Mouse (Mus musculus): ENCODE data around the gene Magix. TPM values are rescaled to one million over a fixed set of nuclear protein-coding genes. Genes with fewer than 3 reads are reported as not detected.

Gene Magix
- polyA plus RNA-seq, 1 experiment from 2014 or later = 0.62 TPM

- Histone ChIP-seq H3K4me1 (peaks cover 11% of the 10 kb centered on the region), H3K4me3 (peak within 1 kb of the TSS; percentile 55), H3K4me2 (peak within 1 kb of the TSS; percentile 60), H3K36me3 (no peaks in the 10 kb centered on the region), H3K27ac (peak within 1 kb of the TSS; percentile 69), H3K9ac (peak within 1 kb of the TSS; percentile 62), H3K9me3 (no peaks in the 10 kb centered on the region), H3K27me3 (no peaks in the 10 kb centered on the region)
- WGBS = 17% methylated on average over 26 of the region's 26 CpGs
- ATAC-seq (ENCODE audit: borderline replicate concordance, extremely low read depth, low FRiP score, low TSS enrichment) = peak; percentile 64; the same call in 1 of the 2 replicates
These were observed 23.8 kb downstream of the Magix start, which contains the start of gene Prickle3 for GRCm38 (mm10) chrX:7657221-7657639. Gene Prickle3 (plus strand): TSS chrX:7657260.

GRCm38 (mm10) chrX:7648671-7649304 lies 32.3 kb downstream of the Magix start:
- Histone ChIP-seq H3K36me3 (no peaks in the 10 kb centered on the region), H3K9ac (peak overlapping the region; percentile 74), H3K4me2 (peak overlapping the region; percentile 60), H3K9me3 (no peaks in the 10 kb centered on the region), H3K4me1 (no peaks in the 10 kb centered on the region), H3K27me3 (no peaks in the 10 kb centered on the region), H3K27ac (peak overlapping the region; percentile 80), H3K4me3 (peak overlapping the region; percentile 51)
- ATAC-seq (ENCODE audit: borderline replicate concordance, extremely low read depth, low FRiP score, low TSS enrichment) = peak; percentile 97
- WGBS = 23% methylated on average over 24 of the region's 25 CpGs

- H3K4me1 ChIP-seq = no peaks in the 10 kb centered on the region
- H3K36me3 ChIP-seq = no peaks in the 10 kb centered on the region
These were observed 35.7 kb downstream of the Magix start for GRCm38 (mm10) chrX:7645349-7645748.

GRCm38 (mm10) chrX:7640785-7641184 lies 40.3 kb downstream of the Magix start:
- no peaks in the 10 kb centered on the region for H3K9me3 ChIP-seq
- no peak overlapping the region for H3K27ac ChIP-seq
- H3K4me3 ChIP-seq = no peak overlapping the region
- H3K4me1 ChIP-seq = no peaks in the 10 kb centered on the region
- H3K4me2 ChIP-seq = no peak overlapping the region
- H3K36me3 ChIP-seq = no peaks in the 10 kb centered on the region
- peaks cover 7% of the 10 kb centered on the region; the same call in 1 of the 2 replicates for H3K27me3 ChIP-seq
- ATAC-seq (ENCODE audit: borderline replicate concordance, extremely low read depth, low FRiP score, low TSS enrichment) = no peak
- no peak overlapping the region for H3K9ac ChIP-seq
- 16% methylated on average over 12 of the region's 12 CpGs for WGBS

More at GRCm38 (mm10) chrX:7645349-7645748, 35.7 kb downstream of the Magix start:
- 8% methylated on average over 5 of the region's 5 CpGs for WGBS
- H3K9ac ChIP-seq = no peak overlapping the region
- no peak overlapping the region for H3K4me3 ChIP-seq
- no peaks in the 10 kb centered on the region for H3K27me3 ChIP-seq
- H3K4me2 ChIP-seq = no peak overlapping the region
- no peaks in the 10 kb centered on the region for H3K9me3 ChIP-seq
- no peak for ATAC-seq (ENCODE audit: borderline replicate concordance, extremely low read depth, low FRiP score, low TSS enrichment)
- no peak overlapping the region for H3K27ac ChIP-seq

GRCm38 (mm10) chrX:7639536-7640325 lies 41.3 kb downstream of the Magix start:
- H3K27me3 ChIP-seq = peaks cover 7% of the 10 kb centered on the region; the same call in 1 of the 2 replicates
- H3K9ac ChIP-seq = no peak overlapping the region
- no peak overlapping the region for H3K4me2 ChIP-seq
- 13% methylated on average over 13 of the region's 13 CpGs for WGBS
- H3K4me3 ChIP-seq = no peak overlapping the region
- no peaks in the 10 kb centered on the region for H3K9me3 ChIP-seq
- H3K36me3 ChIP-seq = no peaks in the 10 kb centered on the region
- no peak overlapping the region for H3K27ac ChIP-seq
- no peaks in the 10 kb centered on the region for H3K4me1 ChIP-seq
- no peak for ATAC-seq (ENCODE audit: borderline replicate concordance, extremely low read depth, low FRiP score, low TSS enrichment)

- no peak within 1 kb of the TSS for H3K9ac ChIP-seq
- H3K4me2 ChIP-seq = peak within 1 kb of the TSS; percentile 51
- H3K27me3 ChIP-seq = peaks cover 7% of the 10 kb centered on the region; the same call in 1 of the 2 replicates
- no peaks in the 10 kb centered on the region for H3K36me3 ChIP-seq
- H3K4me3 ChIP-seq = peak within 1 kb of the TSS; percentile 21
- H3K9me3 ChIP-seq = no peaks in the 10 kb centered on the region
- peak; percentile 75 for ATAC-seq (ENCODE audit: borderline replicate concordance, extremely low read depth, low FRiP score, low TSS enrichment)
- H3K27ac ChIP-seq = no peak within 1 kb of the TSS
- 8% methylated on average over 40 of the region's 42 CpGs for WGBS
- H3K4me1 ChIP-seq = no peaks in the 10 kb centered on the region
These were observed 42.5 kb downstream of the Magix start, which contains the start of gene Syp for GRCm38 (mm10) chrX:7638401-7639091. Gene Syp (plus strand): TSS chrX:7638471.

- no peaks in the 10 kb centered on the region for H3K36me3 ChIP-seq
- no peaks in the 10 kb centered on the region for H3K9me3 ChIP-seq
- no peak overlapping the region for H3K27ac ChIP-seq
- H3K27me3 ChIP-seq = peaks cover 7% of the 10 kb centered on the region; the same call in 1 of the 2 replicates
- WGBS = 64% methylated on average over 3 of the region's 3 CpGs
- H3K4me3 ChIP-seq = no peak overlapping the region
- H3K9ac ChIP-seq = no peak overlapping the region
- H3K4me2 ChIP-seq = no peak overlapping the region
- ATAC-seq (ENCODE audit: borderline replicate concordance, extremely low read depth, low FRiP score, low TSS enrichment) = no peak
- no peaks in the 10 kb centered on the region for H3K4me1 ChIP-seq
These were observed 46.0 kb downstream of the Magix start for GRCm38 (mm10) chrX:7635101-7635500.

- Histone ChIP-seq H3K9me3 (no peaks in the 10 kb centered on the region), H3K9ac (no peak overlapping the region), H3K4me2 (no peak overlapping the region), H3K27me3 (no peaks in the 10 kb centered on the region), H3K4me3 (no peak overlapping the region), H3K36me3 (no peaks in the 10 kb centered on the region), H3K4me1 (no peaks in the 10 kb centered on the region), H3K27ac (no peak overlapping the region)
- WGBS = 83% methylated on average over 6 of the region's 6 CpGs
- ATAC-seq (ENCODE audit: borderline replicate concordance, extremely low read depth, low FRiP score, low TSS enrichment) = no peak
These were observed 48.5 kb downstream of the Magix start for GRCm38 (mm10) chrX:7632560-7632959.

Other genes starting within 250 kb of the Magix start
- 0.05 TPM in 1 of 2 replicates, not detected in the other for gene Foxp3, start 107.6 kb downstream of the Magix start, polyA plus RNA-seq (2015; fragmentation: Nextera tagmentation; extraction: Ambion mirVana)
- gene Ppp1r3f, start 107.0 kb downstream of the Magix start, polyA plus RNA-seq (2015; fragmentation: Nextera tagmentation; extraction: Ambion mirVana) = 1.9 and 2.2 TPM in 2 replicates
- 31.9 and 32.1 TPM in 2 replicates for gene Ccdc22, start 75.7 kb downstream of the Magix start, polyA plus RNA-seq (2015; fragmentation: Nextera tagmentation; extraction: Ambion mirVana)
- not detected in 2 replicates for gene Cacna1f, start 74.2 kb downstream of the Magix start, polyA plus RNA-seq (2015; fragmentation: Nextera tagmentation; extraction: Ambion mirVana)
- gene Syp, start 42.8 kb downstream of the Magix start, polyA plus RNA-seq (2015; fragmentation: Nextera tagmentation; extraction: Ambion mirVana) = 1.9 and 3.4 TPM in 2 replicates
- 8.5 and 8.8 TPM in 2 replicates for gene Prickle3, start 24.0 kb downstream of the Magix start, polyA plus RNA-seq (2015; fragmentation: Nextera tagmentation; extraction: Ambion mirVana)
- gene Plp2, start 9.9 kb downstream of the Magix start, polyA plus RNA-seq (2015; fragmentation: Nextera tagmentation; extraction: Ambion mirVana) = 186 and 191 TPM in 2 replicates
- 46.9 and 49.1 TPM in 2 replicates for gene Gpkow, start 15.9 kb upstream of the Magix start, polyA plus RNA-seq (2015; fragmentation: Nextera tagmentation; extraction: Ambion mirVana)
- 69.6 and 79.5 TPM in 2 replicates for gene Wdr45, start 33.1 kb upstream of the Magix start, polyA plus RNA-seq (2015; fragmentation: Nextera tagmentation; extraction: Ambion mirVana)
- gene Gm45208, start 41.0 kb upstream of the Magix start, polyA plus RNA-seq (2015; fragmentation: Nextera tagmentation; extraction: Ambion mirVana) = not detected in 2 replicates
- 58.9 and 60.6 TPM in 2 replicates for gene Praf2, start 47.2 kb upstream of the Magix start, polyA plus RNA-seq (2015; fragmentation: Nextera tagmentation; extraction: Ambion mirVana)
- 23.5 and 23.6 TPM in 2 replicates for gene Ccdc120, start 69.7 kb upstream of the Magix start, polyA plus RNA-seq (2015; fragmentation: Nextera tagmentation; extraction: Ambion mirVana)
- gene Tfe3, start 81.3 kb upstream of the Magix start, polyA plus RNA-seq (2015; fragmentation: Nextera tagmentation; extraction: Ambion mirVana) = 29.2 and 30.5 TPM in 2 replicates
- gene Gripap1, start 108.5 kb upstream of the Magix start, polyA plus RNA-seq (2015; fragmentation: Nextera tagmentation; extraction: Ambion mirVana) = 39.7 and 41.7 TPM in 2 replicates
- gene Kcnd1, start 141.0 kb upstream of the Magix start, polyA plus RNA-seq (2015; fragmentation: Nextera tagmentation; extraction: Ambion mirVana) = 1.4 and 1.6 TPM in 2 replicates
- gene Otud5, start 160.1 kb upstream of the Magix start, polyA plus RNA-seq (2015; fragmentation: Nextera tagmentation; extraction: Ambion mirVana) = 42.2 and 46.6 TPM in 2 replicates
- gene Pim2, start 197.0 kb upstream of the Magix start, polyA plus RNA-seq (2015; fragmentation: Nextera tagmentation; extraction: Ambion mirVana) = 8.6 and 10.3 TPM in 2 replicates
- 37.6 and 38.6 TPM in 2 replicates for gene Slc35a2, start 202.8 kb upstream of the Magix start, polyA plus RNA-seq (2015; fragmentation: Nextera tagmentation; extraction: Ambion mirVana)
- 114 and 115 TPM in 2 replicates for gene Pqbp1, start 218.0 kb upstream of the Magix start, polyA plus RNA-seq (2015; fragmentation: Nextera tagmentation; extraction: Ambion mirVana)
- 155 TPM in 2 replicates for gene Timm17b, start 218.1 kb upstream of the Magix start, polyA plus RNA-seq (2015; fragmentation: Nextera tagmentation; extraction: Ambion mirVana)
- gene Gm10491, start 226.6 kb upstream of the Magix start, polyA plus RNA-seq (2015; fragmentation: Nextera tagmentation; extraction: Ambion mirVana) = not detected in 2 replicates
- not detected in 2 replicates for gene Gm10490, start 228.3 kb upstream of the Magix start, polyA plus RNA-seq (2015; fragmentation: Nextera tagmentation; extraction: Ambion mirVana)
- 0.86 and 1.9 TPM in 2 replicates for gene Pcsk1n, start 238.6 kb upstream of the Magix start, polyA plus RNA-seq (2015; fragmentation: Nextera tagmentation; extraction: Ambion mirVana)
- not detected in 2 replicates for gene Eras, start 247.4 kb upstream of the Magix start, polyA plus RNA-seq (2015; fragmentation: Nextera tagmentation; extraction: Ambion mirVana)

Data from lung, embryonic 15.5 days (tissue).